ENCODE assay signal across 8 mouse cellular contexts in genomic region chr11:4772925-4773324, GRCm38 (mm10). TPM values are rescaled to one million over a fixed set of nuclear protein-coding genes. Genes with fewer than 3 reads are reported as not detected.
DNase-seq lines count a peak whose midpoint lies in the region; ATAC-seq lines count a peak whose summit lies in the region.

No protein-coding gene starts in this region.

- H3K4me3 ChIP-seq in forebrain, embryonic 10.5 days, result no peak overlapping the region
- no peak overlapping the region for H3K4me3 ChIP-seq in forebrain, embryonic 16.5 days (replicated peaks; ENCODE audit: low read length)

- peak; percentile 49 for DNase-seq in forebrain, embryonic 10.5 days (ENCODE audit: extremely low spot score, low spot score)
- peak; percentile 42 for DNase-seq in CD4-positive helper T cell, adult 2 months (ENCODE audit: low read depth, low spot score)
- DNase-seq in brain, adult 2 months (ENCODE audit: low read depth, low spot score), result peak; percentile 79
- DNase-seq in kidney, postnatal 36 days, result peak; percentile 55 to 88
- DNase-seq in spleen, postnatal 36 days (ENCODE audit: low spot score in 2 of 2), result peak; percentile 17 to 38

- no peak for ATAC-seq in forebrain, embryonic 16.5 days
- ATAC-seq in erythroblast, adult 5-6 weeks (replicated peaks; ENCODE audit: low FRiP score, poor library complexity, severe bottlenecking), result peak; percentile 67
- 0 out of 2 replicates have a peak, but pooled peaks have one; percentile 45 for ATAC-seq in megakaryocyte-erythroid progenitor cell, adult 5-6 weeks (replicated peaks; ENCODE audit: low FRiP score, low TSS enrichment, poor library complexity, severe bottlenecking)

- no peaks in the 10 kb centered on the region for H3K4me1 ChIP-seq in forebrain, embryonic 10.5 days
- peaks cover 18% of the 10 kb centered on the region for H3K4me1 ChIP-seq in forebrain, embryonic 16.5 days (replicated peaks; ENCODE audit: control insufficient read depth, insufficient read depth, low read length)

- H3K9ac ChIP-seq in forebrain, embryonic 16.5 days (replicated peaks; ENCODE audit: low read depth, low read length), result no peak overlapping the region

- H3K36me3 ChIP-seq in forebrain, embryonic 10.5 days (replicated peaks), result peaks cover 58% of the 10 kb centered on the region
- H3K36me3 ChIP-seq in forebrain, embryonic 16.5 days (ENCODE audit: control insufficient read depth, insufficient read depth), result no peaks in the 10 kb centered on the region; the same call in 1 of the 2 replicates

- H3K4me2 ChIP-seq in forebrain, embryonic 16.5 days (ENCODE audit: low read length), result no peak overlapping the region

- WGBS in forebrain, embryonic 10.5 days, result 44% methylated on average over 3 of the region's 3 CpGs
- WGBS in forebrain, embryonic 16.5 days, result 32% methylated on average over 3 of the region's 3 CpGs

- H3K9me3 ChIP-seq in forebrain, embryonic 10.5 days, result no peaks in the 10 kb centered on the region
- no peaks in the 10 kb centered on the region for H3K9me3 ChIP-seq in forebrain, embryonic 16.5 days (ENCODE audit: control insufficient read depth, low read length)

- H3K27ac ChIP-seq in forebrain, embryonic 10.5 days, result no peak overlapping the region
- no peak overlapping the region for H3K27ac ChIP-seq in forebrain, embryonic 16.5 days (ENCODE audit: low read length)

- H3K27me3 ChIP-seq in forebrain, embryonic 10.5 days (ENCODE audit: poor library complexity, severe bottlenecking), result no peaks in the 10 kb centered on the region
- no peaks in the 10 kb centered on the region for H3K27me3 ChIP-seq in forebrain, embryonic 16.5 days (replicated peaks; ENCODE audit: control insufficient read depth, insufficient read depth, low read length)

RNA-seq across cellular contexts. Expression of gene Cabp7, which starts 26.3 kb away (rescaled TPM):
- 0.15 TPM in 1 of 2 replicates, not detected in the other for polyA plus RNA-seq in forebrain, embryonic 10.5 days (2016; fragmentation: Nextera tagmentation; extraction: Ambion mirVana)
- 1.5 and 1.6 TPM in 2 replicates for polyA plus RNA-seq in forebrain, embryonic 16.5 days (2015; fragmentation: Nextera tagmentation; extraction: Ambion mirVana)
- 0.58 TPM in 1 of 2 replicates, not detected in the other for total RNA-seq in erythroblast, adult 5-6 weeks (2015; ENCODE audit: low replicate concordance)
- total RNA-seq in erythroblast, adult 5-6 weeks (2017; ENCODE audit: low replicate concordance), result 0.98 TPM in 1 of 2 replicates, not detected in the other
- not detected in 2 replicates for total RNA-seq in megakaryocyte-erythroid progenitor cell, adult 5-6 weeks (2014; fragmentation: Nextera tagmentation)
- 0.27 TPM in 1 of 2 replicates, not detected in the other for total RNA-seq in megakaryocyte-erythroid progenitor cell, adult 5-6 weeks (2017)

Comparison
In these comparisons a context has a peak if more than half of its experiments do, and no peak if none do; other contexts are left out.
1. DNase-seq: peak in every context shown above with its lines; median percentile 79 in brain, adult 2 months; 72 in kidney, postnatal 36 days; 49 in forebrain, embryonic 10.5 days; 42 in CD4-positive helper T cell, adult 2 months; 28 in spleen, postnatal 36 days.